Mouse (Mus musculus) CH12.LX (cell line): Measurements from ENCODE around the gene Dlgap1. TPM values are rescaled to one million over a fixed set of nuclear protein-coding genes. Genes with fewer than 3 reads are reported as not detected.

Source experiments
- DNase-seq: peaks from one replicate; pipeline ENCODE4 v3.0.0-alpha.2; 2013; ENCODE audit errors: extremely low read depth
- H3K27ac ChIP-seq: 2 replicates; pipeline ENCODE4 v1.5.1; 2012; ENCODE audit warnings: low read depth, mild to moderate bottlenecking, control low read depth, moderate library complexity; ENCODE audit not compliant: insufficient read depth
- H3K27me3 ChIP-seq: replicated peaks from 2 replicates; pipeline ENCODE3; 2012; ENCODE audit warnings: inconsistent platforms
- H3K36me3 ChIP-seq, 2 experiments: replicated peaks in 1 of 2; 2 replicates each; pipeline versions ENCODE3 to v1.6.1; 2012; ENCODE audit warnings: inconsistent platforms in 1 of 2, low read length in 1 of 2, mild to moderate bottlenecking in 1 of 2, mixed read lengths in 1 of 2, moderate library complexity in 1 of 2; ENCODE audit not compliant: control insufficient read depth in 1 of 2, insufficient read depth in 1 of 2
- H3K4me1 ChIP-seq, 2 experiments: 2 replicates each; pipeline ENCODE4 v1.6.1; 2012; ENCODE audit warnings: inconsistent platforms in 1 of 2, moderate library complexity in 1 of 2; ENCODE audit not compliant: insufficient read depth in 2 of 2, control insufficient read depth in 1 of 2
- H3K4me2 ChIP-seq: 2 replicates; pipeline ENCODE4 v1.6.1; 2012; ENCODE audit warnings: low read depth, mild to moderate bottlenecking, control low read depth; ENCODE audit not compliant: poor library complexity, insufficient read depth, severe bottlenecking
- H3K4me3 ChIP-seq, 3 experiments: fragments of 150-350 bp in 1 of 3; sonication (generic) in 1 of 3; replicated peaks in 1 of 3; 2 replicates each; pipeline versions ENCODE3 to v1.5.1; 2011 to 2012; ENCODE audit warnings: low read depth in 2 of 3, low read length in 2 of 3, mild to moderate bottlenecking in 2 of 3, moderate library complexity in 2 of 3, control low read depth in 1 of 3, improper control_type of control experiment in 1 of 3, inconsistent platforms in 1 of 3, mixed read lengths in 1 of 3; ENCODE audit not compliant: poor library complexity in 1 of 3
- H3K79me2 ChIP-seq: replicated peaks from 2 replicates; pipeline ENCODE4 v1.6.1; 2012; ENCODE audit warnings: mild to moderate bottlenecking, moderate library complexity; ENCODE audit not compliant: control insufficient read depth, poor library complexity, insufficient read depth, severe bottlenecking; ENCODE audit errors: extremely low read depth
- H3K9ac ChIP-seq: 2 replicates; pipeline ENCODE4 v1.6.1; 2012; ENCODE audit warnings: low read depth, mild to moderate bottlenecking, control low read depth, moderate library complexity; ENCODE audit not compliant: insufficient read depth
- H3K9me3 ChIP-seq: replicated peaks from 2 replicates; pipeline ENCODE3; 2012; ENCODE audit warnings: low read length, inconsistent platforms, mixed read lengths
- CTCF ChIP-seq, 2 experiments: IDR thresholded peaks in 1 of 2; conservative IDR thresholded peaks in 1 of 2; 2 replicates each; pipeline ENCODE4 v1.5.1; 2011 to 2012; ENCODE audit warnings: low read depth in 2 of 2, low read length in 2 of 2, improper control_type of control experiment in 1 of 2, inconsistent platforms in 1 of 2, mild to moderate bottlenecking in 1 of 2, moderate library complexity in 1 of 2
- E2F4 ChIP-seq: IDR thresholded peaks from 2 replicates; pipeline ENCODE4 v1.6.1; 2011; ENCODE audit warnings: low read depth, low read length, improper control_type of control experiment; ENCODE audit not compliant: insufficient replicate concordance
- EP300 ChIP-seq: IDR thresholded peaks from 2 replicates; pipeline ENCODE4 v1.6.1; 2011; ENCODE audit warnings: low read length, improper control_type of control experiment
- ETS1 ChIP-seq: conservative IDR thresholded peaks from 2 replicates; pipeline ENCODE4 v1.6.1; 2012; ENCODE audit warnings: low read depth, mild to moderate bottlenecking, inconsistent platforms, low read length, improper control_type of control experiment, moderate library complexity
- GABPA ChIP-seq: IDR thresholded peaks from 2 replicates; pipeline ENCODE4 v1.6.1; 2012; ENCODE audit warnings: low read depth, low read length, improper control_type of control experiment, inconsistent platforms; ENCODE audit not compliant: insufficient replicate concordance
- HCFC1 ChIP-seq: IDR thresholded peaks from 2 replicates; pipeline ENCODE4 v1.6.1; 2012; ENCODE audit warnings: low read depth, mild to moderate bottlenecking, inconsistent platforms, low read length, improper control_type of control experiment
- JUN ChIP-seq: IDR thresholded peaks from 2 replicates; pipeline ENCODE4 v1.6.1; 2011; ENCODE audit warnings: low read depth, mild to moderate bottlenecking, low read length, improper control_type of control experiment, moderate library complexity; ENCODE audit not compliant: insufficient read depth
- KAT2A ChIP-seq: IDR thresholded peaks from 2 replicates; pipeline ENCODE4 v1.6.1; 2012; ENCODE audit warnings: low read length, improper control_type of control experiment, inconsistent platforms; ENCODE audit not compliant: insufficient replicate concordance
- MAX ChIP-seq: IDR thresholded peaks from 2 replicates; pipeline ENCODE4 v1.6.1; 2011; ENCODE audit warnings: low read length, improper control_type of control experiment
- PAX5 ChIP-seq: IDR thresholded peaks from 2 replicates; pipeline ENCODE4 v1.6.1; 2012; ENCODE audit warnings: low read length, inconsistent platforms, mixed read lengths
- RAD21 ChIP-seq: IDR thresholded peaks from 2 replicates; pipeline ENCODE4 v1.6.1; 2011; ENCODE audit warnings: low read depth, mild to moderate bottlenecking, low read length, improper control_type of control experiment, moderate library complexity
- USF1 ChIP-seq: IDR thresholded peaks from 2 replicates; pipeline ENCODE4 v1.6.1; 2014; ENCODE audit warnings: low read depth, mild to moderate bottlenecking, inconsistent platforms, low read length, improper control_type of control experiment
- ZC3H11A ChIP-seq: IDR thresholded peaks from 2 replicates; pipeline ENCODE4 v1.6.1; 2012; ENCODE audit warnings: low read depth, mild to moderate bottlenecking, inconsistent platforms, low read length, improper control_type of control experiment
- dilution Hi-C: fragments of 300-500 bp; cut with MboI; formaldehyde crosslinking; loops from 2 replicates; pipeline ENCODE4 v1.14.3; 2020; ENCODE audit warnings: low sequenced_read_pairs; ENCODE audit not compliant: extremely low pct_unique_long_range_greater_than_20kb, extremely low pct_ligation_motif_present
- in situ Hi-C: fragments of 300-500 bp; cut with MboI; formaldehyde crosslinking; loops from 3 replicates; pipeline ENCODE4 v1.14.3; 2019; ENCODE audit warnings: low sequenced_read_pairs, low pct_ligation_motif_present, low pct_unique_long_range_greater_than_20kb, mixed read lengths
- polyA plus RNA-seq: library from polyadenylated mRNA; unstranded; fragments of >175 nt; gene quantifications from 2 replicates; pipeline ENCODE4 v1.2.1, GENCODE M21; 2012; ENCODE audit warnings: low read depth; ENCODE audit not compliant: insufficient read length
- total RNA-seq, 2 experiments: library from RNA; depleted of rRNA; stranded (reverse); fragments of 300-350 nt in 1 of 2; fragments of >200 nt in 1 of 2; gene quantifications; 2 replicates each; pipeline ENCODE4 v1.2.3; 2012 to 2014

Dlgap1 gene
- total and polyA plus RNA-seq, 3 experiments, result 0.51 to 2.7 (median 1.2) TPM

DNA sequence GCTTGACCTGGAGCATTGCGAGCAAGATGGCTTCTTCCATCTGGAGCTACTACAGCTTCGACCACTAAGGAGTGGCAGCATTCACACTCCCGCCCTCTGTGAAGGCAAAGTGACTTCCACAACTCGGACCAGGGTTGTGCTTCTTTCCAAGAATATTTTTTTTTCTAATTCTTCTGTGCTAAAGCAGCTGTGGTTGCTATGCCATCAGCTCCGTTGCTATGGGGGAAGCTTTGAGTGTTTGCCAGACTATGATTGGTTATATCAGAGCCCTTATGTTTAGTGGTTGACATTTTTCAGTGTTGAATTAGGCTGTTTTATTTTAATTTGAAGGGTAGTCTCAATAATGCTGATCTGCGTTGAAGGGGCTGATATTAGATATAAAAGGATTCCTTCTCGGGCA lies 325.2 kb downstream of the Dlgap1 start:
- H3K4me1 ChIP-seq, result no peaks in the 10 kb centered on the region
- no peak for DNase-seq
- in situ Hi-C loops, result no loop called here

GRCm38 (mm10) chr17:70301941-70302478 lies 333.1 kb downstream of the Dlgap1 start:
- no peak for DNase-seq
- in situ Hi-C loops (no loop called here), dilution Hi-C loops (no loop called here)
- H3K9ac ChIP-seq, result no peak overlapping the region
- no peak overlapping the region for H3K4me2 ChIP-seq
- peaks cover 38% of the 10 kb centered on the region for H3K9me3 ChIP-seq
- H3K27me3 ChIP-seq, result no peaks in the 10 kb centered on the region
- no peaks in the 10 kb centered on the region for H3K79me2 ChIP-seq
- H3K36me3 ChIP-seq, result no peaks in the 10 kb centered on the region
- H3K27ac ChIP-seq, result no peak overlapping the region
- TF ChIP-seq PAX5 (no peak), CTCF (conservative IDR thresholded peaks at IDR 0.05 in 1 of 2, IDR thresholded peaks at IDR 0.05 in 1 of 2; ENCODE audit: low read depth in 2 of 2, low read length in 2 of 2) (no peak)
- H3K4me1 ChIP-seq, result no peaks in the 10 kb centered on the region
- H3K4me3 ChIP-seq, result no peak overlapping the region

More for the DNA sequence above, 325.2 kb downstream of the Dlgap1 start:
- no peaks in the 10 kb centered on the region for H3K79me2 ChIP-seq
- H3K27me3 ChIP-seq, result no peaks in the 10 kb centered on the region
- peaks cover 23% of the 10 kb centered on the region for H3K9me3 ChIP-seq
- TF ChIP-seq ZC3H11A (no peak), HCFC1 (no peak), CTCF (conservative IDR thresholded peaks at IDR 0.05 in 1 of 2, IDR thresholded peaks at IDR 0.05 in 1 of 2; ENCODE audit: low read depth in 2 of 2, low read length in 2 of 2) (no peak), KAT2A (no peak)
- TF ChIP-seq, all 38 proteins: peak for 0
- H3K9ac ChIP-seq, result no peak overlapping the region
- no peak overlapping the region for H3K4me2 ChIP-seq
- H3K36me3 ChIP-seq, result no peaks in the 10 kb centered on the region
- no peak overlapping the region for H3K27ac ChIP-seq
- dilution Hi-C loops, result no loop called here
- H3K4me3 ChIP-seq, result no peak overlapping the region

DNA sequence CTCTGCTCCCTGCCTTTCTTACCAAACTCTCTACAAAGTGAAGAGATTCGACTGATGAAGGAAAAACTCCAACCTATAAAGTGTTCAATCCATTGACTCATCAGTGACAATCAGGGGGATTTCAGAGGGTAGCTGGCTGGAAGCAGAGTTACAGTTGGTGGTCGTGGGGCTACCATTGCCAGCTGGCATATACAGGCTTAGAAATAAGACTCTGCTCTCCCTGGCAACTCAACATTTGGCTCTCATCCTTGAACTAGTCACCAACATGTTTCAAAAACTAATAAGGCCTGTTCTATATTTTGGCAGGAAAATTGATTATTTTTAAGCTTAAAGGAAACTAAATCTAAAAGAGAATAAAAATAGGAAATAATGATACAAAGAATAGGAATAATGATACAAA lies 333.8 kb downstream of the Dlgap1 start:
- peaks cover 40% of the 10 kb centered on the region for H3K9me3 ChIP-seq
- no peak overlapping the region for H3K9ac ChIP-seq
- H3K79me2 ChIP-seq, result no peaks in the 10 kb centered on the region
- in situ Hi-C loops, result no loop called here
- H3K36me3 ChIP-seq, result no peaks in the 10 kb centered on the region
- dilution Hi-C loops, result no loop called here
- H3K4me2 ChIP-seq, result no peak overlapping the region
- no peaks in the 10 kb centered on the region for H3K4me1 ChIP-seq
- no peak for DNase-seq
- no peak for TF ChIP-seq RAD21
- TF ChIP-seq ETS1, result no peak
- TF ChIP-seq GABPA, result no peak
- TF ChIP-seq JUN, result no peak
- no peak for TF ChIP-seq MAX
- no peak for TF ChIP-seq E2F4
- no peak for TF ChIP-seq USF1
- no peak for TF ChIP-seq EP300
- no peak for TF ChIP-seq PAX5
- TF ChIP-seq CTCF (conservative IDR thresholded peaks at IDR 0.05 in 1 of 2, IDR thresholded peaks at IDR 0.05 in 1 of 2; ENCODE audit: low read depth in 2 of 2, low read length in 2 of 2), result no peak
- no peak overlapping the region for H3K27ac ChIP-seq
- no peak overlapping the region for H3K4me3 ChIP-seq
- H3K27me3 ChIP-seq, result no peaks in the 10 kb centered on the region
